Mouse (Mus musculus): ENCODE data around the gene Hoxd9. TPM values are rescaled to one million over a fixed set of nuclear protein-coding genes. Genes with fewer than 3 reads are reported as not detected.

Gene Hoxd9
- polyA plus RNA-seq, 1 experiment from 2014 or later, result not detected

- Histone ChIP-seq H3K27ac (ENCODE audit: low read depth, low read length) (no peak overlapping the region), H3K36me3 (ENCODE audit: control insufficient read depth, insufficient read depth, low read length) (no peaks in the 10 kb centered on the region), H3K4me1 (replicated peaks; ENCODE audit: control insufficient read depth, insufficient read depth, low read length) (peaks cover 9% of the 10 kb centered on the region), H3K4me2 (ENCODE audit: low read depth, low read length, severe bottlenecking) (no peak overlapping the region), H3K27me3 (ENCODE audit: control insufficient read depth, insufficient read depth, low read length) (peaks cover 95% of the 10 kb centered on the region), H3K9me3 (ENCODE audit: control insufficient read depth, low read length) (no peaks in the 10 kb centered on the region), H3K4me3 (ENCODE audit: low read depth, low read length) (no peak overlapping the region), H3K9ac (ENCODE audit: low read length) (no peak overlapping the region)
- ATAC-seq (replicated peaks; ENCODE audit: low FRiP score), result no peak
- DNase-seq (ENCODE audit: low spot score), result no peak
- WGBS, result 5% methylated on average over 5 of the region's 5 CpGs
Observed at GRCm38 (mm10) chr2:74709465-74710419, 12.2 kb downstream of the Hoxd9 start.

GRCm38 (mm10) chr2:74710929-74711543 lies 13.5 kb downstream of the Hoxd9 start:
- 3% methylated on average over 16 of the region's 16 CpGs for WGBS
- Histone ChIP-seq H3K9ac (ENCODE audit: low read length) (no peak overlapping the region), H3K4me1 (replicated peaks; ENCODE audit: control insufficient read depth, insufficient read depth, low read length) (peaks cover 5% of the 10 kb centered on the region), H3K36me3 (ENCODE audit: control insufficient read depth, insufficient read depth, low read length) (no peaks in the 10 kb centered on the region), H3K4me3 (ENCODE audit: low read depth, low read length) (no peak overlapping the region), H3K27ac (ENCODE audit: low read depth, low read length) (no peak overlapping the region), H3K9me3 (ENCODE audit: control insufficient read depth, low read length) (no peaks in the 10 kb centered on the region), H3K4me2 (ENCODE audit: low read depth, low read length, severe bottlenecking) (no peak overlapping the region), H3K27me3 (ENCODE audit: control insufficient read depth, insufficient read depth, low read length) (peaks cover 95% of the 10 kb centered on the region)
- no peak for DNase-seq (ENCODE audit: low spot score)
- ATAC-seq (replicated peaks; ENCODE audit: low FRiP score), result no peak

GRCm38 (mm10) chr2:74711721-74712621 lies 14.4 kb downstream of the Hoxd9 start, which contains the start of the genes Hoxd3 and Hoxd4:
Gene Hoxd3 (plus strand): TSS chr2:74711927.
Gene Hoxd4 (plus strand): TSS chr2:74711929.
- H3K27me3 ChIP-seq (ENCODE audit: control insufficient read depth, insufficient read depth, low read length), result peaks cover 95% of the 10 kb centered on the region
- WGBS, result under 1% methylated on average over 62 of the region's 65 CpGs
- H3K4me1 ChIP-seq (replicated peaks; ENCODE audit: control insufficient read depth, insufficient read depth, low read length), result peaks cover 5% of the 10 kb centered on the region
- 0 out of 2 replicates have a peak within 1 kb of the TSS, but pooled peaks have one; percentile 8 for H3K4me2 ChIP-seq (ENCODE audit: low read depth, low read length, severe bottlenecking)
- H3K9ac ChIP-seq (ENCODE audit: low read length), result no peak within 1 kb of the TSS
- no peak for ATAC-seq (replicated peaks; ENCODE audit: low FRiP score)
- H3K4me3 ChIP-seq (ENCODE audit: low read depth, low read length), result peak within 1 kb of the TSS; percentile 15
- H3K36me3 ChIP-seq (ENCODE audit: control insufficient read depth, insufficient read depth, low read length), result no peaks in the 10 kb centered on the region
- no peaks in the 10 kb centered on the region for H3K9me3 ChIP-seq (ENCODE audit: control insufficient read depth, low read length)
- DNase-seq (ENCODE audit: low spot score), result no peak
- no peak within 1 kb of the TSS for H3K27ac ChIP-seq (ENCODE audit: low read depth, low read length)

- no peak for ATAC-seq (replicated peaks; ENCODE audit: low FRiP score)
- H3K27ac ChIP-seq (ENCODE audit: low read depth, low read length), result no peak overlapping the region
- H3K4me1 ChIP-seq (replicated peaks; ENCODE audit: control insufficient read depth, insufficient read depth, low read length), result peaks cover 5% of the 10 kb centered on the region
- peaks cover 95% of the 10 kb centered on the region for H3K27me3 ChIP-seq (ENCODE audit: control insufficient read depth, insufficient read depth, low read length)
- DNase-seq (ENCODE audit: low spot score), result no peak
- no peak overlapping the region for H3K4me2 ChIP-seq (ENCODE audit: low read depth, low read length, severe bottlenecking)
- H3K4me3 ChIP-seq (ENCODE audit: low read depth, low read length), result no peak overlapping the region
- no peaks in the 10 kb centered on the region for H3K9me3 ChIP-seq (ENCODE audit: control insufficient read depth, low read length)
- no peak overlapping the region for H3K9ac ChIP-seq (ENCODE audit: low read length)
- H3K36me3 ChIP-seq (ENCODE audit: control insufficient read depth, insufficient read depth, low read length), result no peaks in the 10 kb centered on the region
- 5% methylated on average over 19 of the region's 19 CpGs for WGBS
Observed at GRCm38 (mm10) chr2:74713239-74714150, 16.0 kb downstream of the Hoxd9 start.

- WGBS, result 3% methylated on average over 18 of the region's 18 CpGs
- H3K4me2 ChIP-seq (ENCODE audit: low read depth, low read length, severe bottlenecking), result no peak overlapping the region
- peaks cover 5% of the 10 kb centered on the region for H3K4me1 ChIP-seq (replicated peaks; ENCODE audit: control insufficient read depth, insufficient read depth, low read length)
- H3K9ac ChIP-seq (ENCODE audit: low read length), result no peak overlapping the region
- no peaks in the 10 kb centered on the region for H3K36me3 ChIP-seq (ENCODE audit: control insufficient read depth, insufficient read depth, low read length)
- no peak overlapping the region for H3K27ac ChIP-seq (ENCODE audit: low read depth, low read length)
- H3K4me3 ChIP-seq (ENCODE audit: low read depth, low read length), result no peak overlapping the region
- DNase-seq (ENCODE audit: low spot score) (no peak), ATAC-seq (replicated peaks; ENCODE audit: low FRiP score) (no peak)
- H3K9me3 ChIP-seq (ENCODE audit: control insufficient read depth, low read length), result no peaks in the 10 kb centered on the region
- H3K27me3 ChIP-seq (ENCODE audit: control insufficient read depth, insufficient read depth, low read length), result peaks cover 95% of the 10 kb centered on the region
Observed at GRCm38 (mm10) chr2:74714156-74714789, 16.7 kb downstream of the Hoxd9 start.

GRCm38 (mm10) chr2:74714881-74715280 lies 17.4 kb downstream of the Hoxd9 start:
- Histone ChIP-seq H3K36me3 (ENCODE audit: control insufficient read depth, insufficient read depth, low read length) (no peaks in the 10 kb centered on the region), H3K4me3 (ENCODE audit: low read depth, low read length) (no peak overlapping the region), H3K27ac (ENCODE audit: low read depth, low read length) (no peak overlapping the region), H3K9me3 (ENCODE audit: control insufficient read depth, low read length) (no peaks in the 10 kb centered on the region), H3K9ac (ENCODE audit: low read length) (no peak overlapping the region), H3K4me1 (replicated peaks; ENCODE audit: control insufficient read depth, insufficient read depth, low read length) (peaks cover 5% of the 10 kb centered on the region), H3K27me3 (ENCODE audit: control insufficient read depth, insufficient read depth, low read length) (peaks cover 95% of the 10 kb centered on the region), H3K4me2 (ENCODE audit: low read depth, low read length, severe bottlenecking) (no peak overlapping the region)
- ATAC-seq (replicated peaks; ENCODE audit: low FRiP score) (no peak), DNase-seq (ENCODE audit: low spot score) (no peak)
- WGBS, result 1% methylated on average over 14 of the region's 14 CpGs

GRCm38 (mm10) chr2:74715504-74716241 lies 18.1 kb downstream of the Hoxd9 start:
- no peaks in the 10 kb centered on the region for H3K36me3 ChIP-seq (ENCODE audit: control insufficient read depth, insufficient read depth, low read length)
- ATAC-seq (replicated peaks; ENCODE audit: low FRiP score) (peak; percentile 72), DNase-seq (ENCODE audit: low spot score) (peak; percentile 93)
- H3K9me3 ChIP-seq (ENCODE audit: control insufficient read depth, low read length), result no peaks in the 10 kb centered on the region
- 1% methylated on average over 26 of the region's 26 CpGs for WGBS
- peak overlapping the region; percentile 45 for H3K4me2 ChIP-seq (ENCODE audit: low read depth, low read length, severe bottlenecking)
- peaks cover 95% of the 10 kb centered on the region for H3K27me3 ChIP-seq (ENCODE audit: control insufficient read depth, insufficient read depth, low read length)
- no peak overlapping the region for H3K27ac ChIP-seq (ENCODE audit: low read depth, low read length)
- peak overlapping the region; percentile 10; the same call in 1 of the 2 replicates for H3K4me3 ChIP-seq (ENCODE audit: low read depth, low read length)
- H3K4me1 ChIP-seq (replicated peaks; ENCODE audit: control insufficient read depth, insufficient read depth, low read length), result peaks cover 5% of the 10 kb centered on the region
- no peak overlapping the region for H3K9ac ChIP-seq (ENCODE audit: low read length)
